Mouse (Mus musculus) MEL (cell line): ENCODE results near the gene Ptgdr2. TPM values are rescaled to one million over a fixed set of nuclear protein-coding genes. Genes with fewer than 3 reads are reported as not detected.

Source experiments
- DNase-seq: peaks from one replicate; pipeline ENCODE4 v3.0.0; 2011; ENCODE audit warnings: low read depth, low spot score
- H3K27ac ChIP-seq: 2 replicates; pipeline ENCODE4 v1.5.1; 2012; ENCODE audit warnings: low read depth, mild to moderate bottlenecking, control low read depth, low read length, moderate library complexity; ENCODE audit not compliant: control insufficient read depth
- H3K27me3 ChIP-seq, 2 experiments: fragments of 150-350 bp in 1 of 2; sonication (generic) in 1 of 2; 2 replicates each; pipeline ENCODE4 v1.6.1; 2012; ENCODE audit warnings: low read length in 2 of 2, mild to moderate bottlenecking in 2 of 2, improper control_type of control experiment in 1 of 2, moderate library complexity in 1 of 2; ENCODE audit not compliant: insufficient read depth in 2 of 2, control insufficient read depth in 1 of 2
- H3K36me3 ChIP-seq, 2 experiments: 2 replicates each; pipeline ENCODE4 v1.6.1; 2012 to 2014; ENCODE audit warnings: low read length in 2 of 2, improper control_type of control experiment in 1 of 2, inconsistent platforms in 1 of 2, mild to moderate bottlenecking in 1 of 2; ENCODE audit not compliant: insufficient read depth in 2 of 2, control insufficient read depth in 1 of 2
- H3K4me1 ChIP-seq, 2 experiments: fragments of 150-350 bp in 1 of 2; sonication (generic) in 1 of 2; 2 replicates each; pipeline ENCODE4 v1.6.1; 2012; ENCODE audit warnings: low read length in 2 of 2, improper control_type of control experiment in 1 of 2, mild to moderate bottlenecking in 1 of 2; ENCODE audit not compliant: insufficient read depth in 2 of 2, control insufficient read depth in 1 of 2
- H3K4me3 ChIP-seq, 2 experiments: fragments of 150-350 bp in 1 of 2; sonication (generic) in 1 of 2; 2 replicates each; pipeline ENCODE4 v1.5.1; 2012; ENCODE audit warnings: low read depth in 2 of 2, low read length in 2 of 2, mild to moderate bottlenecking in 2 of 2, moderate library complexity in 2 of 2, control low read depth in 1 of 2, improper control_type of control experiment in 1 of 2; ENCODE audit not compliant: control insufficient read depth in 1 of 2, insufficient read depth in 1 of 2
- H3K79me2 ChIP-seq: 2 replicates; pipeline ENCODE4 v1.6.1; 2012; ENCODE audit warnings: mild to moderate bottlenecking, low read length, moderate library complexity; ENCODE audit not compliant: control insufficient read depth, poor library complexity, insufficient read depth
- H3K9ac ChIP-seq: 2 replicates; pipeline ENCODE4 v1.6.1; 2012; ENCODE audit warnings: low read depth, mild to moderate bottlenecking, control low read depth, low read length, moderate library complexity; ENCODE audit not compliant: control insufficient read depth, poor library complexity, severe bottlenecking
- H3K9me3 ChIP-seq: fragments of 150-350 bp; sonication (generic); replicated peaks from 2 replicates; pipeline ENCODE4 v1.6.1; 2012; ENCODE audit warnings: mild to moderate bottlenecking, low read length, improper control_type of control experiment, moderate library complexity; ENCODE audit not compliant: insufficient read depth
- CHD1 ChIP-seq: IDR thresholded peaks from 2 replicates; pipeline ENCODE4 v1.6.1; 2012; ENCODE audit warnings: low read depth, mild to moderate bottlenecking, inconsistent platforms, low read length, improper control_type of control experiment
- CTCF ChIP-seq, 3 experiments: IDR thresholded peaks in 2 of 3; conservative IDR thresholded peaks in 1 of 3; 2 replicates each; pipeline ENCODE4 v1.5.1; 2011 to 2012; ENCODE audit warnings: low read length in 3 of 3, low read depth in 2 of 3, mild to moderate bottlenecking in 2 of 3, improper control_type of control experiment in 1 of 3, inconsistent platforms in 1 of 3, mixed read lengths in 1 of 3, moderate library complexity in 1 of 3; ENCODE audit not compliant: control insufficient read depth in 1 of 3, insufficient read depth in 1 of 3, poor library complexity in 1 of 3, severe bottlenecking in 1 of 3
- E2F4 ChIP-seq: IDR thresholded peaks from 2 replicates; pipeline ENCODE4 v1.6.1; 2011; ENCODE audit warnings: low read depth, low read length, improper control_type of control experiment, borderline replicate concordance
- ELF1 ChIP-seq: IDR thresholded peaks from 2 replicates; pipeline ENCODE4 v1.6.1; 2014; ENCODE audit warnings: low read depth, mild to moderate bottlenecking, inconsistent platforms, low read length, improper control_type of control experiment, moderate library complexity
- GABPA ChIP-seq: IDR thresholded peaks from 2 replicates; pipeline ENCODE4 v1.6.1; 2012; ENCODE audit warnings: low read depth, mild to moderate bottlenecking, inconsistent platforms, low read length, improper control_type of control experiment, moderate library complexity
- JUND ChIP-seq: IDR thresholded peaks from 2 replicates; pipeline ENCODE4 v1.6.1; 2011; ENCODE audit warnings: low read depth, mild to moderate bottlenecking, improper control_type of control experiment, low read length
- KAT2A ChIP-seq: conservative IDR thresholded peaks from 2 replicates; pipeline ENCODE4 v1.6.1; 2012; ENCODE audit warnings: low read depth, low read length, improper control_type of control experiment, inconsistent platforms
- MXI1 ChIP-seq: IDR thresholded peaks from 2 replicates; pipeline ENCODE4 v1.6.1; 2011; ENCODE audit warnings: mild to moderate bottlenecking, low read depth, low read length, improper control_type of control experiment
- MYB ChIP-seq: IDR thresholded peaks from 2 replicates; pipeline ENCODE4 v1.6.1; 2011; ENCODE audit warnings: mild to moderate bottlenecking, low read depth, low read length, improper control_type of control experiment
- RAD21 ChIP-seq: IDR thresholded peaks from 2 replicates; pipeline ENCODE4 v1.6.1; 2011; ENCODE audit warnings: mild to moderate bottlenecking, low read depth, low read length, improper control_type of control experiment
- SIN3A ChIP-seq: IDR thresholded peaks from 2 replicates; pipeline ENCODE4 v1.6.1; 2012; ENCODE audit warnings: low read length, improper control_type of control experiment, inconsistent platforms
- TAL1 ChIP-seq: IDR thresholded peaks from 2 replicates; pipeline ENCODE4 v1.6.1; 2012; ENCODE audit warnings: mild to moderate bottlenecking, inconsistent platforms, low read length, moderate library complexity, mixed read lengths
- TBP ChIP-seq: IDR thresholded peaks from 2 replicates; pipeline ENCODE4 v1.8.0; 2011; ENCODE audit warnings: low read depth, low read length, improper control_type of control experiment
- TCF12 ChIP-seq: IDR thresholded peaks from 2 replicates; pipeline ENCODE4 v1.6.1; 2014; ENCODE audit warnings: low read depth, mild to moderate bottlenecking, inconsistent platforms, low read length, improper control_type of control experiment, moderate library complexity
- UBTF ChIP-seq: IDR thresholded peaks from 2 replicates; pipeline ENCODE4 v1.6.1; 2012; ENCODE audit warnings: low read depth, mild to moderate bottlenecking, inconsistent platforms, low read length, improper control_type of control experiment, moderate library complexity, borderline replicate concordance; ENCODE audit not compliant: insufficient read depth
- USF1 ChIP-seq: IDR thresholded peaks from 2 replicates; pipeline ENCODE4 v1.6.1; 2014; ENCODE audit warnings: low read depth, mild to moderate bottlenecking, inconsistent platforms, low read length, improper control_type of control experiment, moderate library complexity
- ZMIZ1 ChIP-seq: IDR thresholded peaks from 2 replicates; pipeline ENCODE4 v1.6.1; 2012; ENCODE audit warnings: low read depth, mild to moderate bottlenecking, inconsistent platforms, low read length, improper control_type of control experiment, moderate library complexity
- polyA plus RNA-seq, 2 experiments: library from polyadenylated mRNA; stranded (reverse) in 1 of 2; unstranded in 1 of 2; fragments of >175 nt in 1 of 2; fragments of >200 nt in 1 of 2; gene quantifications; 2 replicates each; pipeline versions ENCODE4 v1.2.1 to v1.2.4; 2012; ENCODE audit warnings: low replicate concordance in 2 of 2, low read depth in 1 of 2; ENCODE audit not compliant: insufficient read length in 2 of 2, insufficient read depth in 1 of 2, missing spikeins in 1 of 2
- total RNA-seq: library from RNA; depleted of rRNA; stranded (reverse); fragments of 300-350 nt; gene quantifications from 2 replicates; pipeline ENCODE4 v1.2.3, GENCODE M21; 2012

The Ptgdr2 gene
- total and polyA plus RNA-seq, 3 experiments = 0.31 to 0.46 TPM; not detected in 1

- DNase-seq = peak; percentile 39
- H3K9ac ChIP-seq = peak overlapping the region; percentile 83
- no peaks in the 10 kb centered on the region for H3K9me3 ChIP-seq
- H3K4me3 ChIP-seq = peak overlapping the region; percentile 84 to 95
- no peak overlapping the region for H3K27ac ChIP-seq
- H3K79me2 ChIP-seq = peaks cover 34% of the 10 kb centered on the region
- peaks cover 0 to 13% of the 10 kb centered on the region in 2 experiments; a peak in 2 of 4 replicates for H3K4me1 ChIP-seq
- TF ChIP-seq SIN3A (0 out of 2 replicates have a peak, but pooled peaks have one; percentile 19), CHD1 (0 out of 2 replicates have a peak, but pooled peaks have one; percentile 51), MXI1 (peak; percentile 24; the same call in 1 of the 2 replicates), MYB (no peak)
- H3K27me3 ChIP-seq = no peaks in the 10 kb centered on the region
- H3K36me3 ChIP-seq = peaks cover 3 to 18% of the 10 kb centered on the region in 2 experiments; a peak in 3 of 4 replicates
These were observed 10.3 kb downstream of the Ptgdr2 start for GRCm38 (mm10) chr19:10947219-10947618.

GRCm38 (mm10) chr19:10948416-10948815 lies 11.5 kb downstream of the Ptgdr2 start:
- Histone ChIP-seq H3K4me3 (peak overlapping the region; percentile 84 to 95), H3K9me3 (no peaks in the 10 kb centered on the region), H3K9ac (peak overlapping the region; percentile 83), H3K79me2 (peaks cover 34% of the 10 kb centered on the region), H3K4me1 (peaks cover 0 to 13% of the 10 kb centered on the region in 2 experiments; a peak in 2 of 4 replicates), H3K36me3 (peaks cover 1 to 18% of the 10 kb centered on the region in 2 experiments; a peak in 2 of 4 replicates), H3K27me3 (no peaks in the 10 kb centered on the region), H3K27ac (no peak overlapping the region)
- TF ChIP-seq E2F4 (no peak), ELF1 (no peak), UBTF (no peak), JUND (no peak), GABPA (no peak), SIN3A (no peak), KAT2A (no peak), CTCF (IDR thresholded peaks at IDR 0.05 in 2 of 3, conservative IDR thresholded peaks at IDR 0.05 in 1 of 3; ENCODE audit: control insufficient read depth in 1 of 3, insufficient read depth in 1 of 3, low read depth in 2 of 3, low read length in 3 of 3, poor library complexity in 1 of 3, severe bottlenecking in 1 of 3) (no peak), ZMIZ1 (no peak), USF1 (no peak), CHD1 (no peak), RAD21 (no peak), TBP (no peak), TAL1 (no peak), MYB (no peak), TCF12 (no peak)
- peak; percentile 38 for DNase-seq
